Mouse (Mus musculus): Measurements from ENCODE around the gene Eps8l1. TPM values are rescaled to one million over a fixed set of nuclear protein-coding genes. Genes with fewer than 3 reads are reported as not detected.

Eps8l1 gene
- total RNA-seq, 2 experiments from 2014 or later, result 1.5 to 3.7 TPM

DNA sequence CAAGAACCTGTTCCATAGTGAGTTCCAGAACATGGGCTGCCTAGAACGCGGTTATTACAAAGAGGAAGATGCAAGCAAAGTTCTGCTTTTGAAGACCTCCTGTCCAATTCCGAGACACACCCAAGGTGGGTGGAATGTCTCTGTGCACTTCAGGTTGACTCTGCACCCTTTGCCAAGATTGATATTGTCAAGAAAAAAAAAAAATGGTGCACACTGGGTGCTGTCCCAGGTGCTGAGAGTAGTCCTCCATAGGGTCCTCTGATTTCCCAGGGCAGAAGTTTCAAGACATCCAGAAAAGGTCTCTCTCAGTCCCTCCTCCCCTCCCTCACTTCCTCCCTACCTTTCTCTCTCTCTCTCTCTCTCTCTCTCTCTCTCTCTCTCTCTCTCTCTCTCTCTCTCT is 12.0 kb upstream of the Eps8l1 start:
- Histone ChIP-seq H3K4me3 (no peak overlapping the region), H3K27ac (no peak overlapping the region)
- no peak for DNase-seq
- TF ChIP-seq CTCF (IDR thresholded peaks at IDR 0.05), result no peak
- intact Hi-C loops (cut with DNase I), result no loop called here

DNA sequence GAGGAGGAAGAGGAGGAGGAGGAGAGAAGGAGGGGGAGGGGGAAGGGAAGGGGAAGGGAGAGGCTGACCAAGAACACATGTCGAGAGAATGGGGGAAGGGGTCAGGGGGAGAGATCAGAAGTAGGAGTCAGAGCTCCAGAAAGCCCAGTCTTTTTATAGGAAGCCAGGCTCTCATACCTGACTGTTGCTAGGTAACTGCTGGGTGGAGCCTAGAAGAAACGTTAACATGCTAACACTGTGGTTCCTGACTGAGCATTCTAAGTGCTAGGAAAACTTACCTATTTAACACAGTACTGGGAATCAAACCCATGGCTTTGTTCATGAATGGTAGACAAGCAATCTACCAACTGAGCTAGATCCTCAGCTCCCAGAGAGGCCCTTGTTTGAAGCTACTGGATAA is 11.3 kb upstream of the Eps8l1 start:
- intact Hi-C loops (cut with DNase I), result no loop called here
- H3K4me3 ChIP-seq, result no peak overlapping the region
- DNase-seq, result peak; percentile 1
- TF ChIP-seq CTCF (IDR thresholded peaks at IDR 0.05), result no peak
- H3K27ac ChIP-seq, result no peak overlapping the region

- intact Hi-C loops (cut with DNase I), result no loop called here
- TF ChIP-seq CTCF (IDR thresholded peaks at IDR 0.05), result no peak
- DNase-seq, result no peak
- Histone ChIP-seq H3K27ac (no peak overlapping the region), H3K4me3 (no peak overlapping the region)
Observed at GRCm38 (mm10) chr7:4452644-4453043, 7.8 kb upstream of the Eps8l1 start.

DNA sequence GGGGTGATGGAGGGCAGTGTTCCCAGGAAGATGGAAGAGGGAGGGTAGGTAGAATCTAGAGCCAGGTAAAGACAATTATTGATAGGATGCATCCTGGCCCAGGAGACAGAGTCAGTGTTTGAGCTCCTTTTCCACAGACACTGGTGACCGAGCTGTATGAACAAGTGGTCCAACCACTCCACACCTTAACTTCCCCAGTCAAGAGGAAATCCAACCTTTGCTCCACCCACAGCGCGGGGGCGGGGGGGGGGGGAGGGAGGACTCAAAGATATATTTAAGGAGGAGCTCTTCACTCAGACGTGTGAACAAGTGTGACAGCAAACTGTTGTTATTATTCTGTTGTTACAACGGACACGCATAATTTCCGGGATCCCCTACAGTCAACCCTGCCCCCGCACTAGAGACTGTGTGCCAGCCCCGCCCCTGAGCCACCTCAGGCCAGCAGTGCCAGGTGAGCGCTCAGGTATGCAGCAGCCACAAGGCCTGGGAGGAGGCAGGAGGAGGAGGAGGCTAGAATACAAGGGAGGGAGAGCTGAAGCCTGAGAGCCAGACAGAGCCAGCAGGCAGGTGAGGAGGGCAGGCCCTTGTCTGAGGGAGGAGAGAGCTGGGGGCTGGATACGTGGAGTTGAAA is 3.8 kb downstream of the Eps8l1 start:
- intact Hi-C loops (cut with DNase I), result no loop called here
- no peak for DNase-seq
- Histone ChIP-seq H3K27ac (no peak overlapping the region), H3K4me3 (no peak overlapping the region)
- no peak for TF ChIP-seq CTCF (IDR thresholded peaks at IDR 0.05)

GRCm38 (mm10) chr7:4467801-4468200 is 7.3 kb downstream of the Eps8l1 start:
- intact Hi-C loops (cut with DNase I), result no loop called here
- Histone ChIP-seq H3K4me3 (no peak overlapping the region), H3K27ac (no peak overlapping the region)
- no peak for TF ChIP-seq CTCF (IDR thresholded peaks at IDR 0.05)
- no peak for DNase-seq

DNA sequence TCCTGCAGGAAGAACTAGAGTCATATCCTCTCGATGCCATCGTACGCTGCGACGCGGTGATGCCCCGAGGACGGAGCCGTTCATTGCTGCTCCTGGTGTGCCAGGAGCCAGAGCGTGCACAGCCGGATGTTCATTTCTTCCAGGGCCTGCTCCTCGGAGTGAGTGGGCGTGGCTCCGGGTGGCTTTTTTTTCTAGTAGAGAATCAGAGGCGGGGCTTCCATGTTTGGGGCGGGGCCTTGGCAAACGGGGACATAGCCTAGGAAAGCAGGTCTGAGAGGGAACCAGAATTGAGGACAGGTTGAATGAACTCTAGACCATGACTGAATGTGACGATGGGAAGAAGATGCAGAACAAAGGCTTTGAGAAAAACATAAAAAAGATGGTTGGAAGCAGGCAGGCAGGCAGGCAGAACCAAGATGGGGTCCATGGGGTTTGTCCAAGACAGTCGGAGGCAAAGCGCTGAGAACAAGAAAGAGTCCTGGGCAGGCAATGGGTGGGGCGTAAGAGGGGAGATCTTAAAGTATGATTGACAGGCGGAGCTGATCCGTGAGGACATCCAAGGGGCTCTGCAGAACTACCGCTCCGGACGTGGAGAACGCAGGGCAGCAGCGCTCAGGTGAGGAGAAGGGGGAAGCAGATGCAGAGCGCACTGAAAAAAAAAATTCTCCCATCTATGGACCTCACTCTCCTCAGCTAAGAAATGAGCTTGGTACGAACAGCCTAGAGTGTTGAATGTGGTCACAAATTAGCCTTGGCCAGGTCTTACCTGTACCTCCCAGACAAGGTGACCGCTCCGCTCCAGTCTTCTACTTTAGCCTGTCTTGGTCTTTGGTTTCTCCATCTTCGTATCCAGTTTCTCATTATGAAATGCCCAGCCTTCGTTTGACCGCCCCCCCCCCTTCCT is 10.1 kb downstream of the Eps8l1 start:
- H3K4me3 ChIP-seq, result peak overlapping the region; percentile 69
- DNase-seq, result peak; percentile 70
- TF ChIP-seq CTCF (IDR thresholded peaks at IDR 0.05), result no peak
- peak overlapping the region; percentile 20; the same call in 1 of the 2 replicates for H3K27ac ChIP-seq
- intact Hi-C loops (cut with DNase I), result loop anchor here (2.0 kb wide), 2 partner anchors 26 to 40 kb away; partner anchors contain the start of gene Rdh13

DNA sequence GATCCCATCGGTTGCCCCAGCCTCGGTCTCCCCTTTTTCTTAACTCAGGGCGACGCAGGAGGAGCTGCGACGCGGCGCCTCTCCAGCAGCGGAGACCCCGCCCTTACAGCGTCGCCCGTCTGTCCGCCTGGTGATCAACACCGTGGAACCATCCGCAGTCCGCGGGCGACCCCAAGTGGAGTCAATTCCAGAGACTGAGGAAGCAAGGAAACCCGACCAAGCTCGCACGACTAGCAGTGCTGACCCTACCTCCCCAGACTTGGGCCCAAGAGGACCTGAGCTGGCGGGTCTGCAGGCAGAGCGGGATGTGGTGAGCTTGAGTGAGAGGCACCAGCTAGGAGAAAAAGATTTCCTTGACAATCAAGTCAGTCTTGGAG is 10.7 kb downstream of the Eps8l1 start:
- H3K4me3 ChIP-seq, result peak overlapping the region; percentile 69
- H3K27ac ChIP-seq, result peak overlapping the region; percentile 20; the same call in 1 of the 2 replicates
- TF ChIP-seq CTCF (IDR thresholded peaks at IDR 0.05), result peak; percentile 71
- DNase-seq, result peak; percentile 84
- intact Hi-C loops (cut with DNase I), result loop anchor here (2.0 kb wide), 2 partner anchors 26 to 40 kb away; partner anchors contain the start of gene Rdh13

DNA sequence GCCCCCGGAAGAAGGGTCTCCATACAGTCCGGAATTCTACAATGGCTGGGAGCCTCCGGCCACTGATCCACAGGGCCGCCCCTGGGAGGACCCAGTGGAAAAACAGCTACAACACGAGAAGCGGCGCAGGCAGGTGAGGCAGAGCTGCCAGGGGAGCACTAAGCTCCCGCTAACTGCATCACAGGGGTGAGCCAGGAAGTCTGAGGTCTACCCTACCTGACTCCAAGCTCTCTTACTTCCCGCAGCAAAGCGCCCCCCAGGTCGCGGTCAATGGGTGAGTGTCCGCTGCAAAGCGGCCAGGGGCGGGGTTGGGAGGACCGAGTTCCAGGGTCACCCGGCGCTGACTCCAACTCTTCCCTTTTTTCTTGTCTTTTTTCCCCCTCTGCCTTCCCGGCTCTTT is 13.5 kb downstream of the Eps8l1 start:
- Histone ChIP-seq H3K4me3 (no peak overlapping the region), H3K27ac (no peak overlapping the region)
- no peak for DNase-seq
- no peak for TF ChIP-seq CTCF (IDR thresholded peaks at IDR 0.05)
- intact Hi-C loops (cut with DNase I), result no loop called here

- Histone ChIP-seq H3K4me3 (peak overlapping the region; percentile 84), H3K27ac (peak overlapping the region; percentile 82)
- DNase-seq, result peak; percentile 77
- intact Hi-C loops (cut with DNase I), result no loop called here
- no peak for TF ChIP-seq CTCF (IDR thresholded peaks at IDR 0.05)
Observed at GRCm38 (mm10) chr7:4478021-4478795, 17.7 kb downstream of the Eps8l1 start.

DNA sequence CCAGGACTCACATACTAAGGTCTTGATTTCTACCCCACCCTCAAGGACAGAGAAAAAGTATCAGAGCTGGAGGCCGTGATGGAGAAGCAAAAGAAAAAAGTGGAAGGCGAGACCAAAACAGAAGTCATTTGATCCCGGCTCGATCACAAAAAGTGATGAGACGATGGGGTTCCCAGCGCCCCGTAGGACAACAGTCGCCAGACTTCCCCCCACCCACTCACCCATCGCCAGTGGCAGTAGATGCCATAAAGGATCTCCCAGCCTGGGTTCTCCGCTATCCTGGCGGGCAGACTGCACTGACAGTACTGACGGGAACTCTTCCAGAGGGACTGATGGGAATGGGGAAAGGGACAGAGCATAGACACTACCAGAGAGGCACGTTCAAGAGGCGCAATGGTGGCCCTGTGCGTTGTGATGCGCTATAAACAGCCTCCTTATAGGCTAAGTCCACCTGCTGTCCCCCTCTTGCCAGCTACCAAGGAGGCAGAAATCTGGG is 18.4 kb downstream of the Eps8l1 start:
- no peak for DNase-seq
- no peak for TF ChIP-seq CTCF (IDR thresholded peaks at IDR 0.05)
- intact Hi-C loops (cut with DNase I), result no loop called here
- Histone ChIP-seq H3K27ac (peak overlapping the region; percentile 82), H3K4me3 (peak overlapping the region; percentile 84)

DNA sequence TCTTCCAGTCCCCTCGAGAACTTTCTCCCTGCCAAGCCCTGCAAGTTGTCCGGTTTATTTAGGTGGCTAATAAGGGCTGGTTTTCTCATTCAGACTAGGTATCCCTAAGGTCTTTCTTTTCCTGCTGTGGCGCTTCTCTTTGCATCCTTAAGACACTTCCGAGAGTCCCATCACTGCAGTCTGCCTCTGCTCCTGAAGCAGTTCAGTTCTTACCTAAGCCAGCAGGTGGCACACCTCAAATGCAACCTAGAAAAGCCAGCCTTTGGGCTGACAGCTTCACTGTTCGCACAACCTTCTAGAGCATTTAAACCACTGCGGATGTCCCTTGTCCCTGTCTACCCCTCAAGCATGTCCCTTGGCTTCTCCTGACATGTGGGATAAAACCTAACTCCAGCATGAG is 19.2 kb downstream of the Eps8l1 start:
- H3K27ac ChIP-seq, result 0 out of 2 replicates have a peak overlapping the region, but pooled peaks have one; percentile 12
- no peak overlapping the region for H3K4me3 ChIP-seq
- DNase-seq, result no peak
- peak; percentile 61 for TF ChIP-seq CTCF (IDR thresholded peaks at IDR 0.05)
- intact Hi-C loops (cut with DNase I), result no loop called here

DNA sequence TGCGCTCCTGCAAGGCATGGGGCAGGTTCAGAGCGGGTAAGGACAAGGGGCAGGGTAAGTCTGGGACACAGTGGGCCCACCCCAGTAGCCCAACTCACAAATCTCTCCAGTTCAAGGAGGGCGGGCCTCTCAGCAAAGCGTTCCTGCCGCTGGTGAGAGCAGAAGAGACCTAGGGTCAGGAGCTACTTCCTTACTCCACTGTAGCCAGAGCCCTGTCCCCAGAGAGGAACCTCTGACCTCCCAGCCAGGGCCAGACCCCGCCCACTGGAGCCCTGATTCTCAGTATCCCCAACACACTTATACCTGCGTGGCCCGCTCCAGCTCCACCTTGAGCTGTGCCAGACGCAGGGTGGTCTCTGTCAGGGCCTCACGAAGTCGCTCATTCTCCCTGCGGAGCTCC is 21.8 kb downstream of the Eps8l1 start:
- peak; percentile 38 for DNase-seq
- intact Hi-C loops (cut with DNase I), result no loop called here
- Histone ChIP-seq H3K27ac (peak overlapping the region; percentile 28; the same call in 1 of the 2 replicates), H3K4me3 (no peak overlapping the region)
- no peak for TF ChIP-seq CTCF (IDR thresholded peaks at IDR 0.05)
